9 mouse cellular contexts compared by ENCODE assay signal in genomic region chr1:12398146-12398884, GRCm38 (mm10).
A peak's percentile ranks its signal among the peaks of the same experiment; 100 is the strongest.
DNase-seq lines count a peak whose midpoint lies in the region; ATAC-seq lines count a peak whose summit lies in the region.
"Had no signal": no experiment of that assay in that cellular context is flagged by ENCODE, and none has a peak within 500 bp of the region (broad histone marks: within the 10 kb centered on the region; RNA-seq: fewer than 3 reads in every experiment).

No protein-coding gene starts in this region.

- H3K27ac ChIP-seq in heart, embryonic 14.5 days (replicated peaks in 1 of 2; ENCODE audit: control insufficient read depth in 1 of 2, insufficient read depth in 1 of 2, low read depth in 2 of 2, low read length in 2 of 2): peak overlapping the region; percentile 29 to 35; a peak in 2 of 4 replicates
- no peak overlapping the region; the same call in 1 of the 2 replicates for H3K27ac ChIP-seq in hindbrain, embryonic 11.5 days (ENCODE audit: low read depth, low read length)
- H3K27ac ChIP-seq: neural tube, embryonic 13.5 days had no signal

- no peak for ATAC-seq in heart, embryonic 14.5 days (ENCODE audit: insufficient number of reproducible peaks, insufficient read depth, low FRiP score, low read depth)
- ATAC-seq in hindbrain, embryonic 11.5 days (ENCODE audit: low FRiP score): peak; percentile 73

- no peaks in the 10 kb centered on the region for H3K9me3 ChIP-seq in heart, embryonic 14.5 days (ENCODE audit: control insufficient read depth, low read length)
- H3K9me3 ChIP-seq in hindbrain, embryonic 11.5 days (ENCODE audit: control insufficient read depth, low read length): no peaks in the 10 kb centered on the region
- H3K9me3 ChIP-seq: neural tube, embryonic 13.5 days had no signal

- DNase-seq in heart, adult 8-10 months (ENCODE audit: low spot score): no peak
- peak; percentile 82 for DNase-seq in embryo, embryonic 10.5 days (ENCODE audit: low spot score)
- peak; percentile 37 for DNase-seq in hindbrain, embryonic 11.5 days (ENCODE audit: low spot score)
- DNase-seq in lung, postnatal 10 days: peak; percentile 26
- DNase-seq in thymus, postnatal 36 days: no peak
- DNase-seq in spleen, postnatal 10 days (ENCODE audit: low spot score in 2 of 2): no peak
- no peak for DNase-seq in right cerebral cortex, postnatal 25 days

- WGBS in heart, embryonic 14.5 days: 19% methylated on average over 7 of the region's 7 CpGs
- 17% methylated on average over 7 of the region's 7 CpGs for WGBS in hindbrain, embryonic 11.5 days

- no peak overlapping the region for H3K4me2 ChIP-seq in heart, embryonic 14.5 days (ENCODE audit: low read length)
- no peak overlapping the region for H3K4me2 ChIP-seq in hindbrain, embryonic 11.5 days (replicated peaks; ENCODE audit: low read depth, low read length)
- H3K4me2 ChIP-seq: neural tube, embryonic 13.5 days had no signal

- H3K4me3 ChIP-seq in heart, embryonic 14.5 days (ENCODE audit: control insufficient read depth in 1 of 2, insufficient read depth in 1 of 2, low read depth in 1 of 2, low read length in 2 of 2): no peak overlapping the region
- H3K4me3 ChIP-seq in hindbrain, embryonic 11.5 days (ENCODE audit: low read depth, low read length): no peak overlapping the region
- H3K4me3 ChIP-seq: neural tube, embryonic 13.5 days had no signal

- no peaks in the 10 kb centered on the region for H3K27me3 ChIP-seq in heart, embryonic 14.5 days (ENCODE audit: control insufficient read depth, insufficient read depth, low read length)
- no peaks in the 10 kb centered on the region for H3K27me3 ChIP-seq in hindbrain, embryonic 11.5 days (ENCODE audit: control insufficient read depth, insufficient read depth, low read length)
- H3K27me3 ChIP-seq: neural tube, embryonic 13.5 days had no signal

- H3K9ac ChIP-seq in heart, embryonic 14.5 days (ENCODE audit: low read length): no peak overlapping the region
- no peak overlapping the region for H3K9ac ChIP-seq in hindbrain, embryonic 11.5 days (ENCODE audit: low read depth, low read length)
- H3K9ac ChIP-seq: neural tube, embryonic 13.5 days had no signal

- no peaks in the 10 kb centered on the region for H3K36me3 ChIP-seq in heart, embryonic 14.5 days (ENCODE audit: control insufficient read depth, insufficient read depth, low read length)
- H3K36me3 ChIP-seq in hindbrain, embryonic 11.5 days (ENCODE audit: control insufficient read depth, insufficient read depth, low read length): no peaks in the 10 kb centered on the region
- H3K36me3 ChIP-seq: neural tube, embryonic 13.5 days had no signal

- peaks cover 0 to 11% of the 10 kb centered on the region in 2 experiments; a peak in 2 of 4 replicates for H3K4me1 ChIP-seq in heart, embryonic 14.5 days (ENCODE audit: control insufficient read depth in 2 of 2, insufficient read depth in 2 of 2, low read length in 2 of 2)
- no peaks in the 10 kb centered on the region for H3K4me1 ChIP-seq in hindbrain, embryonic 11.5 days (replicated peaks; ENCODE audit: control insufficient read depth, insufficient read depth, low read length)

Comparison
In these comparisons a context has a peak if more than half of its experiments do, and no peak if none do; other contexts are left out.
1. DNase-seq: peak in embryo, embryonic 10.5 days (single experiment), hindbrain, embryonic 11.5 days (single experiment) and lung, postnatal 10 days (single experiment); none in heart, adult 8-10 months (single experiment), thymus, postnatal 36 days (0 of 2), spleen, postnatal 10 days (0 of 2) and right cerebral cortex, postnatal 25 days (single experiment).